Mouse (Mus musculus) embryonic fibroblast, embryonic 13.5 days (primary cell): ENCODE measurements at regions not wholly inside any gene's neighbourhood (a gene's known extent, or its start where the extent isn't known, plus 50 kb on each side); places are given as distances from the start of the nearest gene placed in this dataset.

ENCODE experiments used
- CTCF ChIP-seq: IDR thresholded peaks from 2 replicates; pipeline ENCODE4 v1.5.1; 2011; ENCODE audit warnings: mild to moderate bottlenecking, control low read depth, low read length, moderate library complexity, borderline replicate concordance; ENCODE audit not compliant: insufficient read depth
- POLR2A ChIP-seq: IDR thresholded peaks from 2 replicates; pipeline ENCODE4 v1.6.1; 2011; ENCODE audit warnings: low read depth, mild to moderate bottlenecking, control low read depth, low read length, moderate library complexity

GRCm38 (mm10) chrX:162268918-162269317, 109.4 kb upstream of the Nhs start:
- no peak for TF ChIP-seq CTCF
- no peak for TF ChIP-seq POLR2A
